Mouse (Mus musculus) liver, embryonic 13.5 days (tissue): ENCODE measurements around the gene Mdfi. TPM values are rescaled to one million over a fixed set of nuclear protein-coding genes. Genes with fewer than 3 reads are reported as not detected.
A peak's percentile ranks its signal among the peaks of the same experiment; 100 is the strongest.

Experiments used
- ATAC-seq: fragments of 200-750 bp; cut with Nextera tagmentation; 2 replicates; pipeline ENCODE4 v1.8.0; 2017; ENCODE audit warnings: low read depth, mild to moderate bottlenecking, moderate number of reproducible peaks, moderate library complexity
- DNase-seq: peaks from one replicate; pipeline ENCODE4 v3.0.0; 2022
- H3K27ac ChIP-seq: fragments of 300-500 bp; sonication (generic); 2 replicates; pipeline ENCODE4 v1.5.1; 2015; ENCODE audit warnings: moderate library complexity, mild to moderate bottlenecking, inconsistent platforms
- H3K27me3 ChIP-seq: fragments of 300-500 bp; sonication (generic); 2 replicates; pipeline ENCODE4 v1.6.1; 2015; ENCODE audit warnings: mild to moderate bottlenecking, inconsistent platforms
- H3K36me3 ChIP-seq: fragments of 300-500 bp; sonication (generic); 2 replicates; pipeline ENCODE4 v1.6.1; 2015; ENCODE audit warnings: mild to moderate bottlenecking, inconsistent platforms
- H3K4me1 ChIP-seq: fragments of 300-500 bp; sonication (generic); replicated peaks from 2 replicates; pipeline ENCODE4 v1.6.1; 2015; ENCODE audit warnings: inconsistent platforms
- H3K4me2 ChIP-seq: fragments of 300-500 bp; sonication (generic); 2 replicates; pipeline ENCODE4 v1.6.1; 2015; ENCODE audit warnings: inconsistent platforms, mild to moderate bottlenecking, moderate library complexity
- H3K4me3 ChIP-seq: fragments of 300-500 bp; sonication (generic); replicated peaks from 2 replicates; pipeline ENCODE4 v1.5.1; 2015; ENCODE audit warnings: mild to moderate bottlenecking, inconsistent platforms
- H3K9ac ChIP-seq: fragments of 300-500 bp; sonication (generic); 2 replicates; pipeline ENCODE4 v1.6.1; 2015; ENCODE audit warnings: mild to moderate bottlenecking, inconsistent platforms
- H3K9me3 ChIP-seq: fragments of 300-500 bp; sonication (generic); replicated peaks from 2 replicates; pipeline ENCODE4 v1.6.1; 2016; ENCODE audit warnings: inconsistent platforms
- WGBS: fragments of 180-500 bp; shearing (Covaris S2); methylation state at CpG from one replicate; pipeline ENCODE4 v1.1.7; 2015; ENCODE audit not compliant: insufficient replicate concordance; 5-methylcytosine and 5-hydroxymethylcytosine counted together
- polyA plus RNA-seq: library from polyadenylated mRNA; unstranded; fragments of >200 nt; fragmentation: Nextera tagmentation; extraction: Ambion mirVana; gene quantifications from 2 replicates; pipeline ENCODE4 v1.2.1, GENCODE M21; 2015

The Mdfi gene
- polyA plus RNA-seq, 1 experiment from 2014 or later: 1.1 TPM

- Histone ChIP-seq H3K27ac (no peak overlapping the region), H3K36me3 (no peaks in the 10 kb centered on the region), H3K4me1 (peaks cover 15% of the 10 kb centered on the region), H3K27me3 (no peaks in the 10 kb centered on the region), H3K9ac (no peak overlapping the region), H3K4me2 (no peak overlapping the region), H3K4me3 (no peak overlapping the region), H3K9me3 (no peaks in the 10 kb centered on the region)
- DNase-seq (no peak), ATAC-seq (no peak)
- 8% methylated on average over 8 of the region's 8 CpGs for WGBS
Measured at GRCm38 (mm10) chr17:47802806-47803205, 31.7 kb downstream of the Mdfi start.

GRCm38 (mm10) chr17:47797383-47797782, 37.1 kb downstream of the Mdfi start:
- no peaks in the 10 kb centered on the region for H3K27me3 ChIP-seq
- H3K36me3 ChIP-seq: no peaks in the 10 kb centered on the region
- no peak for DNase-seq
- 43% methylated on average over 9 of the region's 9 CpGs for WGBS
- H3K4me2 ChIP-seq: no peak overlapping the region
- no peak overlapping the region for H3K4me3 ChIP-seq
- H3K4me1 ChIP-seq: peaks cover 17% of the 10 kb centered on the region; the same call in 1 of the 2 replicates
- H3K9me3 ChIP-seq: no peaks in the 10 kb centered on the region
- ATAC-seq: no peak
- no peak overlapping the region for H3K9ac ChIP-seq
- H3K27ac ChIP-seq: no peak overlapping the region

GRCm38 (mm10) chr17:47796968-47797367, 37.5 kb downstream of the Mdfi start:
- 0 out of 2 replicates have a peak, but pooled peaks cover 14% of the 10 kb centered on the region for H3K4me1 ChIP-seq
- WGBS: 51% methylated on average over 4 of the region's 4 CpGs

GRCm38 (mm10) chr17:47796156-47796816, 38.2 kb downstream of the Mdfi start:
- ATAC-seq (no peak), DNase-seq (no peak)
- WGBS: 68% methylated on average over 16 of the region's 16 CpGs
- Histone ChIP-seq H3K4me3 (no peak overlapping the region), H3K36me3 (no peaks in the 10 kb centered on the region), H3K9me3 (no peaks in the 10 kb centered on the region), H3K9ac (no peak overlapping the region), H3K27ac (no peak overlapping the region), H3K4me2 (no peak overlapping the region), H3K27me3 (no peaks in the 10 kb centered on the region), H3K4me1 (0 out of 2 replicates have a peak, but pooled peaks cover 14% of the 10 kb centered on the region)

More at GRCm38 (mm10) chr17:47796968-47797367, 37.5 kb downstream of the Mdfi start:
- Histone ChIP-seq H3K27me3 (no peaks in the 10 kb centered on the region), H3K4me2 (no peak overlapping the region), H3K9me3 (no peaks in the 10 kb centered on the region), H3K4me3 (no peak overlapping the region), H3K9ac (no peak overlapping the region), H3K36me3 (no peaks in the 10 kb centered on the region), H3K27ac (no peak overlapping the region)
- no peak for DNase-seq
- no peak for ATAC-seq

GRCm38 (mm10) chr17:47795446-47795845, 39.0 kb downstream of the Mdfi start:
- H3K27ac ChIP-seq: no peak overlapping the region

GRCm38 (mm10) chr17:47793377-47793776, 41.1 kb downstream of the Mdfi start:
- Histone ChIP-seq H3K27me3 (0 out of 2 replicates have a peak, but pooled peaks cover under 1% of the 10 kb centered on the region), H3K36me3 (no peaks in the 10 kb centered on the region), H3K27ac (no peak overlapping the region), H3K9ac (no peak overlapping the region), H3K9me3 (no peaks in the 10 kb centered on the region), H3K4me3 (no peak overlapping the region), H3K4me2 (no peak overlapping the region), H3K4me1 (0 out of 2 replicates have a peak, but pooled peaks cover 14% of the 10 kb centered on the region)
- peak; percentile 53 for DNase-seq
- ATAC-seq: peak; percentile 57
- WGBS: 11% methylated on average over 9 of the region's 9 CpGs

More at GRCm38 (mm10) chr17:47795446-47795845, 39.0 kb downstream of the Mdfi start:
- H3K36me3 ChIP-seq: no peaks in the 10 kb centered on the region
- WGBS: 32% methylated on average over 3 of the region's 3 CpGs
- no peak overlapping the region for H3K4me2 ChIP-seq
- DNase-seq (peak; percentile 33), ATAC-seq (no peak)
- no peak overlapping the region for H3K9ac ChIP-seq
- no peaks in the 10 kb centered on the region for H3K27me3 ChIP-seq
- H3K4me1 ChIP-seq: 0 out of 2 replicates have a peak, but pooled peaks cover 14% of the 10 kb centered on the region
- H3K4me3 ChIP-seq: no peak overlapping the region
- no peaks in the 10 kb centered on the region for H3K9me3 ChIP-seq

- Histone ChIP-seq H3K4me2 (no peak overlapping the region), H3K4me1 (0 out of 2 replicates have a peak, but pooled peaks cover 10% of the 10 kb centered on the region), H3K4me3 (no peak overlapping the region), H3K9me3 (no peaks in the 10 kb centered on the region), H3K36me3 (no peaks in the 10 kb centered on the region), H3K27ac (no peak overlapping the region), H3K9ac (no peak overlapping the region), H3K27me3 (peaks cover 11% of the 10 kb centered on the region)
- DNase-seq: peak; percentile 40
- ATAC-seq: 0 out of 2 replicates have a peak, but pooled peaks have one; percentile 14
- 25% methylated on average over 15 of the region's 15 CpGs for WGBS
Measured at GRCm38 (mm10) chr17:47792098-47792863, 42.2 kb downstream of the Mdfi start.

GRCm38 (mm10) chr17:47788996-47789395, 45.5 kb downstream of the Mdfi start:
- H3K36me3 ChIP-seq: no peaks in the 10 kb centered on the region
- H3K9me3 ChIP-seq: no peaks in the 10 kb centered on the region
- ATAC-seq: no peak
- 68% methylated on average over 6 of the region's 6 CpGs for WGBS
- H3K9ac ChIP-seq: no peak overlapping the region
- no peak overlapping the region for H3K27ac ChIP-seq
- H3K4me3 ChIP-seq: no peak overlapping the region
- peaks cover 21% of the 10 kb centered on the region for H3K4me1 ChIP-seq
- H3K4me2 ChIP-seq: no peak overlapping the region
- no peak for DNase-seq
- peaks cover 25% of the 10 kb centered on the region for H3K27me3 ChIP-seq

GRCm38 (mm10) chr17:47788306-47788705, 46.2 kb downstream of the Mdfi start:
- ATAC-seq (no peak), DNase-seq (no peak)
- Histone ChIP-seq H3K9me3 (no peaks in the 10 kb centered on the region), H3K27ac (no peak overlapping the region), H3K36me3 (no peaks in the 10 kb centered on the region), H3K27me3 (peaks cover 25% of the 10 kb centered on the region), H3K9ac (no peak overlapping the region), H3K4me3 (no peak overlapping the region), H3K4me2 (no peak overlapping the region), H3K4me1 (peaks cover 23% of the 10 kb centered on the region)
- WGBS: 20% methylated on average over 4 of the region's 4 CpGs

- Histone ChIP-seq H3K36me3 (no peaks in the 10 kb centered on the region), H3K4me3 (no peak overlapping the region), H3K27ac (no peak overlapping the region), H3K4me2 (no peak overlapping the region), H3K4me1 (peaks cover 26% of the 10 kb centered on the region), H3K9ac (no peak overlapping the region), H3K9me3 (no peaks in the 10 kb centered on the region), H3K27me3 (peaks cover 25% of the 10 kb centered on the region)
- WGBS: 31% methylated on average over 8 of the region's 8 CpGs
- ATAC-seq: no peak
- DNase-seq: no peak
Measured at GRCm38 (mm10) chr17:47787632-47788031, 46.9 kb downstream of the Mdfi start.

GRCm38 (mm10) chr17:47784411-47784810, 50.1 kb downstream of the Mdfi start:
- H3K27ac ChIP-seq: no peak overlapping the region
- H3K9me3 ChIP-seq: no peaks in the 10 kb centered on the region
- H3K9ac ChIP-seq: no peak overlapping the region
- no peak overlapping the region for H3K4me3 ChIP-seq
- no peak overlapping the region for H3K4me2 ChIP-seq
- no peaks in the 10 kb centered on the region for H3K36me3 ChIP-seq
- WGBS: 28% methylated on average over 6 of the region's 6 CpGs
- DNase-seq (no peak), ATAC-seq (peak; percentile 49)
- peaks cover 33% of the 10 kb centered on the region for H3K4me1 ChIP-seq
- H3K27me3 ChIP-seq: peaks cover 25% of the 10 kb centered on the region
